Mouse (Mus musculus): Measurements from ENCODE around the gene Ube4a.

Gene Ube4a

GRCm38 (mm10) chr9:44982081-44982480 lies 16.7 kb upstream of the Ube4a start:
- in situ Hi-C loops (cut with MboI; ENCODE audit: unreplicated experiment in 2 of 2): no loop called here

DNA sequence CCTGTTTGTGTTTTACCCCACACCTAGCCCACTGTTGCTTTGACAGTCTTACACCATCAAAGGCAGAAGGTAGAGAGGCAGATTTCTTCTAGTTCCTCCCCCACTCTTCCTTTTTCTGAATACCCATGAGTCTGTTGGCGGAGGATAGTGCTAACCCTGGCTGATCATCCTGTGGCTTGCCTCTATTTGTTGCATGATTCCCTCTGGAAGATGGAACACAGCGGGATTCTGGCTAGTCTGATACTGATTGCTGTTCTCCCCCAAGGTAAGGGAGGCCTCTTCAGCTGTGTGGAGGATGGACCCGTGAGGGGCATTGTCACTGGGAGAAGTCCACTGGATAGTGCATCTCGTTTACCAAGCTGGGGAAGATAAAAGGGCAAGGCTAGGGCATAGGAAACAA lies 16.3 kb upstream of the Ube4a start, which contains the start of gene Cd3d:
Gene Cd3d (plus strand): TSS at position 111 of the 400 bp plus-strand sequence.
- in situ Hi-C loops (cut with MboI; ENCODE audit: unreplicated experiment in 2 of 2): no loop called here

- in situ Hi-C loops (cut with MboI; ENCODE audit: unreplicated experiment in 2 of 2): no loop called here
Measured at GRCm38 (mm10) chr9:44981104-44981503, 15.7 kb upstream of the Ube4a start.

GRCm38 (mm10) chr9:44980242-44980641 lies 14.8 kb upstream of the Ube4a start, which contains the start of gene Cd3g:
TSS of gene Cd3g (minus strand) at chr9:44980431.
- in situ Hi-C loops (cut with MboI; ENCODE audit: unreplicated experiment in 2 of 2): no loop called here

GRCm38 (mm10) chr9:44979806-44980205 lies 14.4 kb upstream of the Ube4a start:
- in situ Hi-C loops (cut with MboI; ENCODE audit: unreplicated experiment in 2 of 2): loop anchor here in 1 of 2 experiments (10.0 kb wide), 1 partner anchor 155 kb away; the partner anchor contains the start of gene Scn4b

DNA sequence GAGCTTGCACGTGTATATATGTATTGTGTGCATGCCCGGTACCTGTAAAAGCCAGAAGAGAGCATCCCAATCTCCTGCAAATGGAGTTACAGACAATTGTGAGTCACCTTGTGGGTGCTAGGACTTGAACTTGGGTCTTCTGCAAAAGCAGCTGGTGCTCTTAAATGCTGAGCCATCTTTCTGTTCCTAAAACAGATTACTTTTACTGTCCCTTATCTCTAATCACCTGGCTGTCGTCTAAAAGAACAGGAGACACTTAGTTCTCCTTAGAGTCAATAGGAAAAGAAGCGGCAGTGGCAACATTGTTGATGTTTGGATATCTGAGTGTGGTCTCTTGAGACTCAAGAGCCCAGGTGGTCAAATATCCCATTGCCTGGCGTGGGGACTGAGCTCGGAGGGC lies 12.4 kb upstream of the Ube4a start:
- in situ Hi-C loops (cut with MboI; ENCODE audit: unreplicated experiment in 2 of 2): loop anchor here in 1 of 2 experiments (10.0 kb wide), 1 partner anchor 157 kb away; the partner anchor contains the start of gene Scn4b

- in situ Hi-C loops (cut with MboI; ENCODE audit: unreplicated experiment in 2 of 2): loop anchor here in 1 of 2 experiments (25.0 kb wide), 1 partner anchor 507 kb away; the partner anchor contains the start of gene Upk2
Measured at GRCm38 (mm10) chr9:44969450-44969849, 4.0 kb upstream of the Ube4a start.

GRCm38 (mm10) chr9:44967763-44968162 lies 2.4 kb upstream of the Ube4a start:
- in situ Hi-C loops (cut with MboI; ENCODE audit: unreplicated experiment in 2 of 2): loop anchor here in 1 of 2 experiments (25.0 kb wide), 1 partner anchor 505 kb away; the partner anchor contains the start of gene Upk2

DNA sequence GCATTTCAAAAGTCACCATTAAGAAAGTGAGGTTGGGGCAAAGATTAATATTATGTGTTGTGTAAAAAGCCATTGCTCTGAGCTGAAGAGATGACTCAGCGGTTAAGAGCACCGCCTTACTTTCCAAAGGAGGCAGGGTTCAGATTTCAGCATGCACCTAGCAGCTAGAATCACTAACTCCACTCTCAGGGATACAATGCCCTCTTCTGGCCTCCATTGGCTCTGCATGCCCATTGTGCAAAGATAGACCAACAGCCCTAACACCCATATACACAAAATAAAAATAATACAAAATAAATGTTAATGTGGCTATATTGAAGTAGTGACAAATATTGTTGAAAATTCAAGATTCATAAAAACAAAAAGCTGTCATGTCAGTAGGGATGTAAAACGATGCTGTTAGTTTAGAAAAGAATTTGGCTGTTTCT lies 1.4 kb upstream of the Ube4a start:
- in situ Hi-C loops (cut with MboI; ENCODE audit: unreplicated experiment in 2 of 2): loop anchor here in 1 of 2 experiments (25.0 kb wide), 1 partner anchor 505 kb away; the partner anchor contains the start of gene Upk2

DNA sequence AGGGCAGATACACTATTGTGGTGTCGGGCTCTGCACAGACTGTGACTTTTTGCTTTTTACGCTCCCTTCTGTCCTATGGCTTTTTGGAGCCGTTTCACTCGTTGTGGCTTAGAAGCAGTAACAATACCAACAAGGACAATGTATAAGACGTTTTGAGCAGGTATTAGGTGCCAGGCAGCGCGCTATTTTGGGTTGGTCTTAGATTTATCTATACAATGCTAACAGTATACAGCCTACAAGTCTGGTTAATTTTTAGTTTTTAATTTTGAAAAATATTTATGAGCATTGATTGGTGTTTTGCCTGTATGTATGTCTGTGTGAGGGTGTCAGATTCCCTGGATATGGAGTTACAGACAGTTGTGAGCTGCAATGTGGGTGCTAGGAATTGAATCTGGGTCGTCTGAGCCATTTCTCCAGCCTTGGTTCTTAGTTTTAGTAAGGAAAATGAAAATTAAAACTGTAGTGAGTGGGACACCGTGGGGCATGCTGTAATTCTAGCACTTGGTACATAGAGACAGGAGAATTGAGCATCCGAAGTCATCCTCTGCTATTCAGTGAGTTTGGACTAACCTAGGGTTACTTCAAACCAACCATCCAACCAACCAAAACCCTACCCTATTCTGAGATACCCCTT lies 550 bp upstream of the Ube4a start:
- in situ Hi-C loops (cut with MboI; ENCODE audit: unreplicated experiment in 2 of 2): loop anchor here in 1 of 2 experiments (25.0 kb wide), 1 partner anchor 504 kb away; the partner anchor contains the start of gene Upk2

DNA sequence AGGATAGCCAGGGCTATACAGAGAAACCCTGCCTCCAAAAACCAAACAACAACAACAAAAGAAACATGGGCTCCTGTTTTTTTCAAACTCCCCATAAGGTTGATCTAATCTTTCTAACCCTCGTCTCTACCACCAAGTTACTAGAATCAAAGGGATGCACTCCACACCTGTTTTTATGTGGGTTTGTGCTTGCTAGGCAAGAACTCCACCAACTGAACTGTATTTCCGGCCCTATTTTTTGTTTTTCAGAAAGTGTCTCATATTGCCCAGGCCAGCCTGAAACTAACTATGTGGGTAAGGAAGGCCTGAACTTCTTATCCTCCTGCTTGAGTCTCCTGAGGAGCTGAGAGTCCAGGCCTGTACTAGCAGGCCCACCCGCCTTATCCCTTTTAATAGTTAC lies 11.0 kb downstream of the Ube4a start:
- in situ Hi-C loops (cut with MboI; ENCODE audit: unreplicated experiment in 2 of 2): loop anchor here in 1 of 2 experiments (25.0 kb wide), 1 partner anchor 492 kb away; the partner anchor contains the start of gene Upk2

DNA sequence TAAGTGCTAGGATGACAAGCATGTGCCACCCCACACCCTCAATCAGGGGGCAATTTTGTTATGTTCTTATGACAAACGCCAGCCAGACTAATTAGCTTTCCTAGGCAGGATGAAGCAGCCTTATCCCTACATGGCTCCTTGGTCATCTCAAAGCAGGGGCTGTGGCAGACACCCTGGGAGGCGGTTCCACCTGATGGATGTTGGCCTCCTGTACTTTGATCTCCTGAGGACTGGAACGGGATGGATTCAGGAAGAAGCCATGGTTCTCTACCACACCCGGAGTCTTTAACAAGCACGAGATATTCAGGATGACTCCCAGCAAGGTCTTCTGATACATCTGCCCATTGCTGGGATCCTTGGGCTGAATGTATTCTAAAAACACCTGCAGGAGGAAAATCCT lies 17.6 kb downstream of the Ube4a start:
- in situ Hi-C loops (cut with MboI; ENCODE audit: unreplicated experiment in 2 of 2): loop anchor here (10.0 to 25.0 kb wide), 2 partner anchors 111 to 133 kb away; no protein-coding TSS in a partner anchor

- in situ Hi-C loops (cut with MboI; ENCODE audit: unreplicated experiment in 2 of 2): loop anchor here (10.0 to 25.0 kb wide), 2 partner anchors 109 to 131 kb away; no protein-coding TSS in a partner anchor
Measured at GRCm38 (mm10) chr9:44946185-44946695, 19.2 kb downstream of the Ube4a start.

DNA sequence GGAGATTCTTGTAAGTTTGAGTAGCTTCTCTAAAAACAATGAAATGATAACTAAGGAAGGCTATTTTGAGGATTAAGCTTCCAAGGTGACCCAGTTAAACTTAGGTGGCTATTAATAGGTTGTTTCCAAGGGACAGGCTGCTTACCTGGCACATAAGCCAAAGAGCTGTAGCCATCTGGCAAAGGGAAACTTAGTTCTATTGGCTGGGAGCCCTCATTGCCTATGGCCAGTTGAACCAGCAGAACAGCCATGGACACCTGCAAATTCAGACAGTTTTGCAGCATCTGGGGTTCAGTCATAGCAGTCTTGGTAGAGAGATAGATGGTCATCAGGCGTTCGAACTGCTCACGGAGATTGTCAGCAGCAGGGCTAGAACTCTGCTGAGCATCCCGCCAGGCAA lies 23.0 kb downstream of the Ube4a start:
- in situ Hi-C loops (cut with MboI; ENCODE audit: unreplicated experiment in 2 of 2): loop anchor here (10.0 to 25.0 kb wide), 2 partner anchors 105 to 128 kb away; no protein-coding TSS in a partner anchor

GRCm38 (mm10) chr9:44941756-44942155 lies 23.6 kb downstream of the Ube4a start:
- in situ Hi-C loops (cut with MboI; ENCODE audit: unreplicated experiment in 2 of 2): loop anchor here (10.0 to 25.0 kb wide), 2 partner anchors 104 to 127 kb away; no protein-coding TSS in a partner anchor

DNA sequence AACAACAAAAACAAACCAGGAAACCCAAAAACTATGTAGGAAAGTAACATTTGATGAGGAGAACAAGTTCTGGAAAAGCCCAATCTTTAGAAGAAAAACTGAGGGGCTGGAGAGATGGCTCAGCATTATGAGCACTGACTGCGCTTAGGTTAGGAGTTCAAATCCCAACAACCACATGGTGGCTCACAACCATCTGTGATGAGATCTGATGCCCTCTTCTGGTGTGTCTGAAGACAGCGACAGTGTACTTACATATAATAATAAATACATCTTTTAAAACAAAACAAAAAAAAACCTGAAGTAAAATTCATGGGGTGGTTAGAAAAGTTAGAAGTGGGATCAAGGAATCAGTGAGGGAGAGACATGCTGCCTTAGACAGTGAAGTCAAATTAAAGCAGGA lies 43.9 kb downstream of the Ube4a start:
- in situ Hi-C loops (cut with MboI; ENCODE audit: unreplicated experiment in 2 of 2): no loop called here

GRCm38 (mm10) chr9:44921123-44921468 lies 44.3 kb downstream of the Ube4a start:
- in situ Hi-C loops (cut with MboI; ENCODE audit: unreplicated experiment in 2 of 2): no loop called here

DNA sequence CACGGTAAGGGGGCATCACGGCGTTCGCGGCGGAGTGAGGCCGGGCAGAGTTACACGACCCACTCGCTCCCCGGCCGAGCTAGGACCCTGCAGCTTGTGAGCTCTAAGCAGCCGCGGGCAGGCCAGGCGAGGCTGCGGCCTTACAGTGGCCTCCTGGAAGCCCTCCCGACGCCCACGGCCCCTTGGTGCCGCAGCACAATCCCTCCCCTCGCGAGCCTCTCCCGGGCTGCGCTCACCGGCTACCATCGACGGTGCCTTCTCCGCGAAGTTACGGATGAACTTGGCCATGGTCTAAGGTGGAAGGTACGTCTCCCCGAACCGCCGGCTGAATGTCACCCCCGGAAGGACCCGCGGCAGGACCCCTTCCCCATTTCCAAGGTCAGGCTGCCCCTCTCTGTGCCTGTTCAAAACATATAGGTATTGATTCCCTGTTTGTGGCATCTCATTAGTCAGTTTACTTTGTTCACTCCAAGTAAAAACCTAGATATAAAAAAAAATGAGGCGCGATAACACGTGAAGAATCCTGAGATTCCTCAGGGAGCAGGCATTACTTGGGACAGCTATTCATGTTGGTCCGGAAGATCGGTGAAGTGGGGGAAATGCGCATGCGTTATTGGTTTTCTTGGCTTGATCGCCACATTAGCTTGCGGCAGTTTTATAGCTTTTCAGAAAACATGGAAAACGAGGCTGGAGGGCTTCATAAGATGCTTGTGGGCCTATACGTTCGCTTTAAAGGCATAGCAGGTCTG lies 44.9 kb downstream of the Ube4a start, which contains the start of gene Atp5l:
Gene Atp5l (minus strand): TSS at position 369 of the 749 bp plus-strand sequence.
- in situ Hi-C loops (cut with MboI; ENCODE audit: unreplicated experiment in 2 of 2): no loop called here

GRCm38 (mm10) chr9:44919606-44920005 lies 45.8 kb downstream of the Ube4a start:
- in situ Hi-C loops (cut with MboI; ENCODE audit: unreplicated experiment in 2 of 2): loop anchor here in 1 of 2 experiments (10.0 kb wide), 2 partner anchors 225 to 465 kb away; no protein-coding TSS in a partner anchor

- in situ Hi-C loops (cut with MboI; ENCODE audit: unreplicated experiment in 2 of 2): loop anchor here in 1 of 2 experiments (10.0 kb wide), 2 partner anchors 229 to 469 kb away; no protein-coding TSS in a partner anchor
Measured at GRCm38 (mm10) chr9:44916196-44916595, 49.2 kb downstream of the Ube4a start.

Data from v-Abl transformed pro-B cells (cell line).